Mouse (Mus musculus) erythroblast, embryonic 14.5 days (primary cell): ENCODE measurements at regions not wholly inside any gene's neighbourhood (a gene's known extent, or its start where the extent isn't known, plus 50 kb on each side); places are given as distances from the start of the nearest gene placed in this dataset.

Experiments used
- H3K27me3 ChIP-seq: 2 replicates; pipeline ENCODE4 v1.6.1; 2012; ENCODE audit warnings: inconsistent platforms; ENCODE audit not compliant: control insufficient read depth
- H3K36me3 ChIP-seq: 2 replicates; pipeline ENCODE4 v1.6.1; 2012; ENCODE audit warnings: mild to moderate bottlenecking, inconsistent platforms; ENCODE audit not compliant: control insufficient read depth
- H3K4me1 ChIP-seq: 2 replicates; pipeline ENCODE4 v1.6.1; 2012; ENCODE audit warnings: inconsistent platforms; ENCODE audit not compliant: control insufficient read depth
- H3K4me3 ChIP-seq: replicated peaks from 2 replicates; pipeline ENCODE3; 2012; ENCODE audit warnings: moderate library complexity, mild to moderate bottlenecking, inconsistent platforms
- H3K9me3 ChIP-seq: 2 replicates; pipeline ENCODE4 v1.6.1; 2012; ENCODE audit warnings: low read length, inconsistent platforms, mixed read lengths; ENCODE audit not compliant: control insufficient read depth
- GATA1 ChIP-seq: IDR thresholded peaks from 2 replicates; pipeline ENCODE4 v1.6.1; 2012; ENCODE audit warnings: low read length, inconsistent platforms, mixed read lengths
- TAL1 ChIP-seq: IDR thresholded peaks from 3 replicates; pipeline ENCODE4 v1.6.1; 2012; ENCODE audit warnings: low read length, inconsistent platforms, mixed read lengths

- H3K27me3 ChIP-seq: no peaks in the 10 kb centered on the region
- TF ChIP-seq GATA1: no peak
- TF ChIP-seq TAL1: no peak
These were observed 90.8 kb upstream of the Ppargc1a start for GRCm38 (mm10) chr5:51658232-51658896.

GRCm38 (mm10) chr5:51653507-51653906 is 86.0 kb upstream of the Ppargc1a start:
- TF ChIP-seq TAL1 (no peak), GATA1 (no peak)
- H3K27me3 ChIP-seq: no peaks in the 10 kb centered on the region
- no peaks in the 10 kb centered on the region for H3K36me3 ChIP-seq
- H3K9me3 ChIP-seq: no peaks in the 10 kb centered on the region
- H3K4me3 ChIP-seq: no peak overlapping the region
- no peaks in the 10 kb centered on the region for H3K4me1 ChIP-seq

More at GRCm38 (mm10) chr5:51658232-51658896, 90.8 kb upstream of the Ppargc1a start:
- Histone ChIP-seq H3K4me1 (no peaks in the 10 kb centered on the region), H3K4me3 (no peak overlapping the region), H3K9me3 (no peaks in the 10 kb centered on the region), H3K36me3 (no peaks in the 10 kb centered on the region)

GRCm38 (mm10) chr5:51624400-51624799 is 56.9 kb upstream of the Ppargc1a start:
- TF ChIP-seq TAL1 (no peak), GATA1 (no peak)
- Histone ChIP-seq H3K36me3 (no peaks in the 10 kb centered on the region), H3K27me3 (no peaks in the 10 kb centered on the region)

More at GRCm38 (mm10) chr5:51624400-51624799, 56.9 kb upstream of the Ppargc1a start:
- H3K9me3 ChIP-seq: no peaks in the 10 kb centered on the region
- H3K4me3 ChIP-seq: no peak overlapping the region
- no peaks in the 10 kb centered on the region for H3K4me1 ChIP-seq
